Mouse (Mus musculus): ENCODE measurements around the gene Acaa1a.

Acaa1a gene

GRCm38 (mm10) chr9:119394808-119395207 lies 55.3 kb downstream of the Acaa1a start:
- no peak for DNase-seq (ENCODE audit: low read depth)
